Mouse (Mus musculus) lung, postnatal 0 days (tissue): ENCODE measurements around the gene Slc38a5.

Experiments used
- CTCF ChIP-seq: IDR thresholded peaks from 2 replicates; pipeline ENCODE4 v1.5.1; 2016; ENCODE audit warnings: antibody characterized with exemption, mild to moderate bottlenecking
- EP300 ChIP-seq: IDR thresholded peaks from 2 replicates; pipeline ENCODE4 v1.6.1; 2016; ENCODE audit warnings: antibody characterized with exemption, mild to moderate bottlenecking, control low read depth

- no peak for TF ChIP-seq CTCF
- TF ChIP-seq EP300 = no peak
These were observed 6.7 kb upstream of the Slc38a5 start for GRCm38 (mm10) chrX:8264222-8264621.
